In genomic region chr2:12049972-12050371, GRCm38 (mm10) we compare ENCODE assay signal across 8 mouse cellular contexts.
DNase-seq lines count a peak whose midpoint lies in the region; ATAC-seq lines count a peak whose summit lies in the region.

No protein-coding gene starts in this region.

- no peak for ATAC-seq in megakaryocyte-erythroid progenitor cell, adult 5-6 weeks (replicated peaks; ENCODE audit: low FRiP score, low TSS enrichment, poor library complexity, severe bottlenecking)
- ATAC-seq in neural tube, embryonic 15.5 days (ENCODE audit: low FRiP score) = no peak

- no peak overlapping the region for H3K4me2 ChIP-seq in neural tube, embryonic 15.5 days

- H3K4me1 ChIP-seq in neural tube, embryonic 15.5 days = no peaks in the 10 kb centered on the region

- intact Hi-C loops in left cerebral cortex, postnatal 25 days (cut with DNase I) = loop anchor here (2.0 to 5.0 kb wide), 2 partner anchors 251 to 337 kb away; partner anchors contain the start of gene Itga8

- H3K9me3 ChIP-seq in neural tube, embryonic 15.5 days (replicated peaks) = no peaks in the 10 kb centered on the region

- no peaks in the 10 kb centered on the region for H3K27me3 ChIP-seq in neural tube, embryonic 15.5 days (replicated peaks)

- peak; percentile 21 to 43 for DNase-seq in cerebellum, postnatal 14 days
- no peak for DNase-seq in cerebellum, postnatal 36 days
- DNase-seq in left cerebral cortex, adult 11 months (ENCODE audit: low spot score) = peak; percentile 15
- no peak for DNase-seq in left cerebral cortex, adult 8-10 months (ENCODE audit: low spot score in 2 of 2)
- DNase-seq in Muller cell, postnatal 12 days (ENCODE audit: inconsistent ontology term) = peak; percentile 15
- DNase-seq in left cerebral cortex, postnatal 25 days (ENCODE audit: low spot score in 2 of 2) = peak; percentile 21 to 45

- H3K36me3 ChIP-seq in neural tube, embryonic 15.5 days = no peaks in the 10 kb centered on the region

- no peak overlapping the region for H3K4me3 ChIP-seq in neural tube, embryonic 15.5 days (replicated peaks)

- H3K9ac ChIP-seq in neural tube, embryonic 15.5 days (replicated peaks) = no peak overlapping the region

- no peak overlapping the region for H3K27ac ChIP-seq in neural tube, embryonic 15.5 days (replicated peaks)

Comparison
In these comparisons a context has a peak if more than half of its experiments do, and no peak if none do; other contexts are left out.
1. DNase-seq: peak in cerebellum, postnatal 14 days (2 of 2), left cerebral cortex, adult 11 months (single experiment), Muller cell, postnatal 12 days (single experiment) and left cerebral cortex, postnatal 25 days (2 of 2); none in cerebellum, postnatal 36 days (0 of 2) and left cerebral cortex, adult 8-10 months (0 of 2).